ENCODE assay signal across 8 mouse cellular contexts in the genomic region with DNA sequence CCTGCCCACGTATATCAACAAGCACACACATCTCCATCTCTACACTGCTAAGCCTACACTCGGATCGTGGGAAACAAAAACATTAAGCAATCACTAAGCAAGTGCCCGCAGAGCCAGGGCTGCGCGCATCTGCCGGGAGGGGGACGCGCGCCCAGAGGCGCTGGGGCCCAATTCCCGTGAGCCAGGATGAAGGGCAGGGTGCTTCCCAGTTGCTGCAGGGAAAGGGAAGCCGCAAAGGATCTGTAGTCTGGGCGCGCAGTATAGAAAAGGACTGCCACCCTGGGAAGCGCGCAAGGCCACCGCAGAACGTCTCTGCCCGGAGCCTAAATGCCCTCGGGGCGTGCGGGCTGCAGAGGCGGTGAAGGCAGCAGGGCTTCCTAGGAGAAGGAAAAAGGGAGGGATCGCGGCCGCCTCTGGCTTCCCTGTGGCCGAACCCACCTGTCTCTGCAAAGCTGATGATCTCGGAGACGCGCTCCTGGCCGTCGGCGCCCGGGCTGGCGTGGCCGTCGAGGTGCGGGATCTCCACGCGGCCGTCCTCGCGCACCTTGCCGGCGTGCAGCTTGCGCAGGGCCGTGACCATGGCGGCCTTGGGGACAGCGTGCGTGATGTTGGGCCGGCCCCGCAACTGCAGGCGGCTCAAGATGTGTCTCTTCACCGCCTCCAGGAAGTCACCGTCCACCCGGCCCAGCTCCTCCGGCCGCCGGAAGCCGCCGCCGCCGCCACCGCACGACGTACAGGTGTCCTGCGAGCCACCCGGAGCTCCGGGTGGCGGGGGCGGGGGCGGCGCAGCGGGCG. TPM values are rescaled to one million over a fixed set of nuclear protein-coding genes. Genes with fewer than 3 reads are reported as not detected.
DNase-seq lines count a peak whose midpoint lies in the region; ATAC-seq and TF ChIP-seq lines count a peak whose summit lies in the region.

No protein-coding gene starts in this region.

- peak overlapping the region; percentile 60 for H3K4me3 ChIP-seq in lung, embryonic 14.5 days (ENCODE audit: low read depth, low read length)
- peak overlapping the region; percentile 60 for H3K4me3 ChIP-seq in hindbrain, embryonic 11.5 days (ENCODE audit: low read depth, low read length)
- peak overlapping the region; percentile 64 for H3K4me3 ChIP-seq in midbrain, embryonic 13.5 days (replicated peaks)

- WGBS in lung, embryonic 14.5 days = 3% methylated on average over 71 of the region's 76 CpGs
- WGBS in hindbrain, embryonic 11.5 days = 1% methylated on average over 67 of the region's 76 CpGs
- 2% methylated on average over 61 of the region's 76 CpGs for WGBS in midbrain, embryonic 13.5 days

- no peak overlapping the region for H3K9ac ChIP-seq in lung, embryonic 14.5 days
- peak overlapping the region; percentile 64 for H3K9ac ChIP-seq in hindbrain, embryonic 11.5 days (ENCODE audit: low read depth, low read length)
- H3K9ac ChIP-seq in midbrain, embryonic 13.5 days (replicated peaks) = peak overlapping the region; percentile 76

- ATAC-seq in lung, embryonic 14.5 days (ENCODE audit: insufficient read depth) = no peak
- ATAC-seq in hindbrain, embryonic 11.5 days (ENCODE audit: low FRiP score) = peak; percentile 5
- peak; percentile 20 for ATAC-seq in midbrain, embryonic 13.5 days
- no peak for ATAC-seq in CD4-positive, CD25-positive, alpha-beta regulatory T cell, adult 4 months

- H3K4me1 ChIP-seq in lung, embryonic 14.5 days (ENCODE audit: insufficient read depth) = no peaks in the 10 kb centered on the region
- peaks cover 11% of the 10 kb centered on the region for H3K4me1 ChIP-seq in hindbrain, embryonic 11.5 days (replicated peaks; ENCODE audit: control insufficient read depth, insufficient read depth, low read length)
- peaks cover 46% of the 10 kb centered on the region for H3K4me1 ChIP-seq in midbrain, embryonic 13.5 days (replicated peaks)

- H3K9me3 ChIP-seq in lung, embryonic 14.5 days (ENCODE audit: low read depth, low read length) = no peaks in the 10 kb centered on the region
- H3K9me3 ChIP-seq in hindbrain, embryonic 11.5 days (ENCODE audit: control insufficient read depth, low read length) = no peaks in the 10 kb centered on the region
- H3K9me3 ChIP-seq in midbrain, embryonic 13.5 days = no peaks in the 10 kb centered on the region

- H3K36me3 ChIP-seq in lung, embryonic 14.5 days (ENCODE audit: insufficient read depth) = no peaks in the 10 kb centered on the region
- H3K36me3 ChIP-seq in hindbrain, embryonic 11.5 days (ENCODE audit: control insufficient read depth, insufficient read depth, low read length) = no peaks in the 10 kb centered on the region
- H3K36me3 ChIP-seq in midbrain, embryonic 13.5 days = no peaks in the 10 kb centered on the region

- peak overlapping the region; percentile 99 for H3K4me2 ChIP-seq in lung, embryonic 14.5 days
- peak overlapping the region; percentile 99 for H3K4me2 ChIP-seq in hindbrain, embryonic 11.5 days (replicated peaks; ENCODE audit: low read depth, low read length)
- peak overlapping the region; percentile 99 for H3K4me2 ChIP-seq in midbrain, embryonic 13.5 days (replicated peaks)

- no peak overlapping the region for H3K27ac ChIP-seq in lung, embryonic 14.5 days (ENCODE audit: low read depth)
- H3K27ac ChIP-seq in hindbrain, embryonic 11.5 days (ENCODE audit: low read depth, low read length) = no peak overlapping the region
- peak overlapping the region; percentile 51; the same call in 1 of the 2 replicates for H3K27ac ChIP-seq in midbrain, embryonic 13.5 days

- DNase-seq in cerebellum, postnatal 14 days = peak; percentile 14 to 21
- no peak for DNase-seq in cerebellum, adult 11-12 months
- DNase-seq in lung, embryonic 14.5 days = peak; percentile 19
- no peak for DNase-seq in lung, postnatal 10 days
- peak; percentile 54 for DNase-seq in hindbrain, embryonic 11.5 days (ENCODE audit: low spot score)
- no peak for DNase-seq in gastrocnemius, postnatal 10 days

- H3K27me3 ChIP-seq in lung, embryonic 14.5 days (ENCODE audit: insufficient read depth, low read length) = peaks cover 83% of the 10 kb centered on the region
- H3K27me3 ChIP-seq in hindbrain, embryonic 11.5 days (ENCODE audit: control insufficient read depth, insufficient read depth, low read length) = peaks cover 59% of the 10 kb centered on the region
- peaks cover 94% of the 10 kb centered on the region for H3K27me3 ChIP-seq in midbrain, embryonic 13.5 days

- TF ChIP-seq CTCF in lung, embryonic 14.5 days (IDR thresholded peaks at IDR 0.05; ENCODE audit: low read depth) = no peak

RNA-seq across cellular contexts. Expression of gene Inhbb, which starts 1.7 kb away (rescaled TPM):
- polyA plus RNA-seq in lung, embryonic 14.5 days (2014; fragmentation: Nextera tagmentation; extraction: Ambion mirVana) = 0.13 and 0.20 TPM in 2 replicates
- polyA plus RNA-seq in hindbrain, embryonic 11.5 days (2014; fragmentation: Nextera tagmentation; extraction: Ambion mirVana) = 0.32 and 1.0 TPM in 2 replicates
- 1.2 and 1.6 TPM in 2 replicates for polyA plus RNA-seq in midbrain, embryonic 13.5 days (2015; fragmentation: Nextera tagmentation; extraction: Ambion mirVana)
- total RNA-seq in gastrocnemius, postnatal 10 days (2021) = under 1 TPM; 0.42 to 0.72 TPM
- polyA plus RNA-seq in CD4-positive, CD25-positive, alpha-beta regulatory T cell, adult 4 months (2017; shearing (Covaris generic)) = not detected

Comparison
In these comparisons a context has a peak if more than half of its experiments do, and no peak if none do; other contexts are left out.
1. DNase-seq: peak in cerebellum, postnatal 14 days (2 of 2), lung, embryonic 14.5 days (single experiment) and hindbrain, embryonic 11.5 days (single experiment); none in cerebellum, adult 11-12 months (single experiment), lung, postnatal 10 days (single experiment) and gastrocnemius, postnatal 10 days (single experiment).
2. ATAC-seq: peak in hindbrain, embryonic 11.5 days (single experiment) and midbrain, embryonic 13.5 days (single experiment); none in lung, embryonic 14.5 days (single experiment) and CD4-positive, CD25-positive, alpha-beta regulatory T cell, adult 4 months (single experiment).
3. Peak in every context shown above with its lines, with median percentiles within 50 percentile points of each other: H3K4me2 ChIP-seq and H3K4me3 ChIP-seq.